Mouse (Mus musculus): ENCODE measurements around the gene Rbm47. TPM values are rescaled to one million over a fixed set of nuclear protein-coding genes. Genes with fewer than 3 reads are reported as not detected.

Gene Rbm47
- 5.8 to 8.2 TPM (median 7.3 TPM) in 4 replicates for total RNA-seq (2023)

GRCm38 (mm10) chr5:66173018-66173417 lies at the start of gene Rbm47:
TSS of gene Rbm47 (minus strand) at chr5:66173118.

GRCm38 (mm10) chr5:66004134-66004925 lies 168.6 kb downstream of the Rbm47 start, which contains the start of gene 9130230L23Rik:
TSS of gene 9130230L23Rik (minus strand) at chr5:66004285.

Other genes with a start within 250 kb of the Rbm47 start
- 1.8 to 4.9 TPM (median 2.8 TPM) in 4 replicates for gene Chrna9, start 238.2 kb downstream of the Rbm47 start, total RNA-seq (2023)
- gene 9130230L23Rik, start 168.8 kb downstream of the Rbm47 start, total RNA-seq (2023), result 0.39 to 0.86 TPM (median 0.72 TPM) in 3 of 4 replicates, not detected in the other
- gene Nsun7, start 86.8 kb upstream of the Rbm47 start, total RNA-seq (2023), result not detected in 4 replicates

Measured in B cell, adult 62 days (primary cell).